Mouse (Mus musculus) ES-E14 (cell line): ENCODE data around the gene Uchl5. TPM values are rescaled to one million over a fixed set of nuclear protein-coding genes. Genes with fewer than 3 reads are reported as not detected.
A peak's percentile ranks its signal among the peaks of the same experiment; 100 is the strongest.

Experiments
- DNase-seq: peaks from one replicate; pipeline ENCODE4 v3.0.0-alpha.2; 2013; ENCODE audit warnings: low read depth, low spot score
- H3K27ac ChIP-seq: 2 replicates; pipeline ENCODE4 v1.5.1; 2012; ENCODE audit warnings: low read depth, mild to moderate bottlenecking, low read length, moderate library complexity, mixed read lengths; ENCODE audit not compliant: poor library complexity, insufficient read depth, severe bottlenecking
- H3K36me3 ChIP-seq: 2 replicates; pipeline ENCODE4 v1.6.1; 2012; ENCODE audit warnings: mild to moderate bottlenecking, low read length, moderate library complexity, mixed read lengths; ENCODE audit not compliant: control insufficient read depth, poor library complexity, insufficient read depth, severe bottlenecking
- H3K4me1 ChIP-seq, 2 experiments: fragments of 150-350 bp in 1 of 2; sonication (generic) in 1 of 2; 2 replicates each; pipeline ENCODE4 v1.6.1; 2012; ENCODE audit warnings: low read length in 2 of 2, mild to moderate bottlenecking in 1 of 2, mixed read lengths in 1 of 2; ENCODE audit not compliant: control insufficient read depth in 2 of 2, insufficient read depth in 2 of 2, poor library complexity in 1 of 2
- H3K4me3 ChIP-seq, 2 experiments: fragments of 150-350 bp in 1 of 2; sonication (generic) in 1 of 2; 2 replicates each; pipeline ENCODE4 v1.5.1; 2012; ENCODE audit warnings: low read length in 2 of 2, low read depth in 1 of 2, mild to moderate bottlenecking in 1 of 2, mixed read lengths in 1 of 2; ENCODE audit not compliant: insufficient read depth in 1 of 2, poor library complexity in 1 of 2, severe bottlenecking in 1 of 2
- H3K9ac ChIP-seq: 2 replicates; pipeline ENCODE4 v1.6.1; 2012; ENCODE audit warnings: low read depth, mild to moderate bottlenecking, low read length, mixed read lengths; ENCODE audit not compliant: poor library complexity, insufficient read depth, severe bottlenecking
- H3K9me3 ChIP-seq: fragments of 150-350 bp; sonication (generic); 2 replicates; pipeline ENCODE4 v1.6.1; 2012; ENCODE audit warnings: low read depth, mild to moderate bottlenecking, low read length; ENCODE audit not compliant: control insufficient read depth, insufficient read depth
- CHD2 ChIP-seq: IDR thresholded peaks from 2 replicates; pipeline ENCODE4 v1.6.1; 2014; ENCODE audit warnings: mild to moderate bottlenecking, low read depth, low read length, inconsistent platforms
- HCFC1 ChIP-seq: IDR thresholded peaks from 2 replicates; pipeline ENCODE4 v1.6.1; 2012; ENCODE audit warnings: low read length, inconsistent platforms, borderline replicate concordance; ENCODE audit not compliant: insufficient read depth
- MAFK ChIP-seq: IDR thresholded peaks from 2 replicates; pipeline ENCODE4 v1.6.1; 2014; ENCODE audit warnings: mild to moderate bottlenecking, low read depth, low read length, inconsistent platforms; ENCODE audit not compliant: insufficient read depth
- ZC3H11A ChIP-seq: IDR thresholded peaks from 2 replicates; pipeline ENCODE4 v1.6.1; 2012; ENCODE audit warnings: low read depth, mild to moderate bottlenecking, inconsistent platforms, low read length, borderline replicate concordance
- ZNF384 ChIP-seq: IDR thresholded peaks from 2 replicates; pipeline ENCODE4 v1.6.1; 2012; ENCODE audit warnings: low read depth, low read length, inconsistent platforms
- in situ Hi-C, 2 experiments: fragments of 600-800 bp; cut with MboI; formaldehyde crosslinking; loops; one replicate each; pipeline ENCODE4 v1.15.1; 2025; ENCODE audit warnings: low sequenced_read_pairs in 2 of 2, inconsistent platforms in 1 of 2; ENCODE audit not compliant: unreplicated experiment in 2 of 2
- total RNA-seq: library from RNA; depleted of rRNA; stranded (reverse); fragments of 300-350 nt; gene quantifications from 2 replicates; pipeline ENCODE4 v1.2.3, GENCODE M21; 2012; rRNA removed

Gene Uchl5
- total RNA-seq, result 41.7 and 58.5 TPM in 2 replicates

DNA sequence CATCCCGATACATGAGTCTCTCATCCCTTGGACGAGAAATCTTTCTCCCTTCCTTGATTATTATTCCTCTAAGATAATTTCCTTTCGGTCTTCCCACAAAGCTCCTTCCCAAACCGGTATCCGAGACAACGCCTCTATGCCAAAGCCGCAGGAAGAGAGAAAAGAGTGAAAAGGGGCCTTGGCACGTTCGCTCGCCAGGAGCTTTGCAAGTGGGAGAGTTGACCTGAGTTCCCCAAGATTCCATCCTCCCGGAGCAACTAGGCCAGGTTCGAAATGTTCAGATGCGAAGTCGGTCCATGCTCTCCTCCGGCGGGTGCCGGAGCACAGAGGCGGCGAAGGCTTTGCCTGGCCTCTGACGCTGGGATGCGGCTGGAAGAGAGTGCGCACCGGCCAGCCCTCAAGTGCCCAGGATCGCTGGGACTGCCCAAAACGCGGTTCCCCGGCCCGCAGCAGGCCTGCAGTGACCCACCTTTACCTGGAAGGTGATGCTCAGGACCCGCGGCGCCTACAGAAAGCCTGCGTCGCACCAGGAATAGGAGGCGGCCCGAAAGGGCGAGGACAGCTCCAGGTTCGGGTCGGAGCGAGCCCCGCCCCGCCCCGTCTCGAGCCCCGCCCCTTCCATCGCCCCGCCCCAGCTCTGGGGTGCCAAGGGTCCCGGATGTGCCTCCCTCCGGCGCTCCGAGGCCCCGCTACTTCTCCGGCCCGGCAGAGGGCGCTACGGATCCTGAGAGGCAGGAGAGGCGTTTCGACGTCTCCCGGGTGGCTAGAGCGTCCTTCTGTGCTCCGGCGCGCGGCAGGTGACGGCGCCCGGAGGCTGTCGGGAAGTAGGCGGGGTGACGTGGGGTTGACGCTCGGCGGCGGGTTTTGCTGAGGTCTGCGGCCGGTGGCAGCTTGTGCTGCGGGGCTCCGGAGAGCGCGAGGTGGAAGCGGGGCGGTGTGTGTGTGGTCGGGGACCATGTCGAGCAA, at the start of gene Uchl5, which contains the start of gene Trove2:
Uchl5 (plus strand) TSS at position 827 of the 966 bp plus-strand sequence.
Trove2 (minus strand) TSS at position 623 of the 966 bp plus-strand sequence.
- Histone ChIP-seq H3K36me3 (no peaks in the 10 kb centered on the region; the same call in 1 of the 2 replicates), H3K4me1 (peaks cover 2% of the 10 kb centered on the region in 2 experiments; a peak in 1 of 4 replicates), H3K9me3 (no peaks in the 10 kb centered on the region), H3K9ac (peak within 1 kb of the TSS; percentile 87), H3K27ac (peak within 1 kb of the TSS; percentile 1; the same call in 1 of the 2 replicates), H3K4me3 (peak within 1 kb of the TSS; percentile 96 to 97)
- in situ Hi-C loops, result no loop called here
- TF ChIP-seq HCFC1, result peak; percentile 77; the same call in 1 of the 2 replicates
- TF ChIP-seq ZC3H11A, result no peak
- no peak for TF ChIP-seq CHD2
- TF ChIP-seq ZNF384, result 0 out of 2 replicates have a peak, but pooled peaks have one; percentile 12
- 0 out of 2 replicates have a peak, but pooled peaks have one; percentile 3 for TF ChIP-seq MAFK
- DNase-seq, result peak; percentile 92

DNA sequence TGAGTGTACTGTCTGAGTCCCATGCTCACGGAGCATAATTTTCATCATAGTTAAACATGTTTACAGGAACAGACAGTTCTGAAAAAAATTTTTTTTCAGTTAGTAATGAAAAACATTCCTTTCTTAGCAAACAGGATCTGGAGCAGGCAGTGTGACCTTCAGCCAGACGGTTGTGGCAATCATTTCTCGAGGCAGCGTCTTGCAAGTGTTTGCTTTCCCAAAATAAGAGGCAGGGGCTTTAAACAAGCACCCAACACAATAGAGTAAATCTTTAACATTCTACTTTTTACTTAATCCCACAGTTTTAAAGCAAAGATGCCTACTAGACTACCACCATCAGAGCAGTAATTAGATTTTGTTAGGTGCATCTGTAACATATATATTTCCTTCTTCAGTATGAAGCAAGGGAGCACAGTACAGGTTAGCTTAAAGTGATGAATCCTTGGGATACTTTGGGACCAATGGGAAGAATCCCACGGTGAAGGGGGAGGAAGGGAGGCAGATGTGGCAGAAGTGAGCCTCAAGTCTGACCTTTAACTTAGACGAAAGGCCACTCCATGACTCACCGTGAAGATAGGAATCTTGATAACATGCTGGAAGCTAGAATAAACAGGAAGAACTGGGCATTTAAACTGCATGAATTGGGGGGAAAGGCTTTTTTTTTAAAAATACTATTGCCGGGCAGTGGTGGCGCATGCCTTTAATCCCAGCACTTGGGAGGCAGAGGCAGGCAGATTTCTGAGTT, 49.2 kb upstream of the Uchl5 start:
- TF ChIP-seq CHD2 (no peak), ZNF384 (no peak), ZC3H11A (no peak), HCFC1 (no peak), MAFK (no peak)
- H3K4me1 ChIP-seq, result peaks cover 3% of the 10 kb centered on the region in 2 experiments; a peak in 2 of 4 replicates
- H3K27ac ChIP-seq, result no peak overlapping the region
- in situ Hi-C loops, result no loop called here
- DNase-seq, result no peak
- H3K36me3 ChIP-seq, result no peaks in the 10 kb centered on the region
- H3K9me3 ChIP-seq, result no peaks in the 10 kb centered on the region
- no peak overlapping the region for H3K4me3 ChIP-seq
- no peak overlapping the region for H3K9ac ChIP-seq

DNA sequence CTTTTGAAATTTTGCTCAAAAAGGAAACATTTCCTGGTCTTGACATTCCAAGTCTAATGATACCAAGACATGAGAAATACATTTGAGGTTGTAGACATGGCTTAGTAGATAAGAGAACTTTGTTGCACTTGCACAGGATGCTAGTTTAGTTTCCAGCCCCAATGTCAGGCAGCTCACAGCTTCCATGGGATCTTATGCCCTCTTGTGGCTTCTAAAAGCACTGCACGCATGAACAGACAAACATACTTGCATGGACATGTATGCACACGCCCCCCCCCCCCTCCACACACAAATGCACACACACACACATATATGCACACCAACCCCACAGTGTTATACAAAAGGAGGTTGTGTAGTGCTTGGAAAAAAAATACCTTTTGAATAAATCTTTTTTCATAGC, 46.2 kb upstream of the Uchl5 start:
- no peak overlapping the region for H3K9ac ChIP-seq
- DNase-seq, result peak; percentile 71
- H3K4me3 ChIP-seq, result no peak overlapping the region
- no peaks in the 10 kb centered on the region for H3K9me3 ChIP-seq
- H3K36me3 ChIP-seq, result no peaks in the 10 kb centered on the region
- TF ChIP-seq MAFK, result no peak
- 0 out of 2 replicates have a peak, but pooled peaks have one; percentile 39 for TF ChIP-seq ZC3H11A
- no peak overlapping the region; the same call in 1 of the 2 replicates for H3K27ac ChIP-seq
- peaks cover 7 to 8% of the 10 kb centered on the region in 2 experiments; a peak in 2 of 4 replicates for H3K4me1 ChIP-seq
- in situ Hi-C loops, result no loop called here

DNA sequence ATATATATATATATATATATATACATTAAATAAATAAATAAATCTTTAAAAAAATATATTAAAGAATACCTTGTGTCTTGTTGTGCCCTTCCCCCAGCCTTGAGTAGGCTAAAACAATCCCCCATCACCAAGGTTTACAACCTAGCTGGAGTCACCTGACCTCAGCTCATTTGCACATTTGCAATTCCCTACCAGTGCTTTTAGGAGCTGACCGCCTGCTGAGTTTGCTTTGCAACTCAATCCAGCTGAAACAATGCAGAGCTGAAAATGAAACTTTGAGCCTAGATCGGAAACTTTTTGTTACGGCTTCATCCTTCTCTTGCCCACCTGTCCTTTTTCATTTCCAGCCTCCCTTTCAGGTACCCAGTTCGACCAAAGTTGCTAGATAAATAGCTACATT, 45.4 kb upstream of the Uchl5 start:
- peak overlapping the region; percentile 94; the same call in 1 of the 2 replicates for H3K27ac ChIP-seq
- TF ChIP-seq ZC3H11A (no peak), HCFC1 (no peak), MAFK (0 out of 2 replicates have a peak, but pooled peaks have one; percentile 30)

More for the DNA sequence above, 45.4 kb upstream of the Uchl5 start:
- no peaks in the 10 kb centered on the region for H3K36me3 ChIP-seq
- in situ Hi-C loops, result no loop called here
- peak overlapping the region in 1 of 2 experiments; percentile 14; a peak in 2 of 4 replicates for H3K4me3 ChIP-seq
- DNase-seq, result peak; percentile 73
- no peaks in the 10 kb centered on the region for H3K9me3 ChIP-seq
- peaks cover 8% of the 10 kb centered on the region in 2 experiments; a peak in 2 of 4 replicates for H3K4me1 ChIP-seq
- H3K9ac ChIP-seq, result no peak overlapping the region
